Mouse (Mus musculus): ENCODE results near the gene Dgcr8. TPM values are rescaled to one million over a fixed set of nuclear protein-coding genes. Genes with fewer than 3 reads are reported as not detected.

The Dgcr8 gene
- polyA plus RNA-seq, 1 experiment, result 70.0 TPM

DNA sequence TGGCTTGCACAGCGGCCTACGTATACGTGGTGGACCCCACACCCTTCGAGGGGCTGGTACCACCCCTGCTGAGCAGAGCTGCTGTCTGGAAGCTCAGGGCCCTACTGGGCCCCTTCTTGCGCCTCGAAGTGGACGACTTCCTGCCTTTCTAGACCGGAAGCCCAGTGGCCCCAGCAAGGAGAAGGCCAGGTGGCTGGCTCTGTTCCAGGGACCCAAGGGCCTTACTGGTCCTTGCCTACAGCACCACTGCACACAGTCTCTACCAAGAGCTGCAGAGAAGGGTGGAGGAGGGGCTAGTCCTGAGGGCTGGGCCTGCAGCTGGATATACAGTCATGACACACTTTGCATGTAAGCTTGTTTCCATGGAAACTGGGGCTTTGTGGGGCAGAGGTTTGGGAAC is 69.0 kb downstream of the Dgcr8 start:
- TF ChIP-seq CTCF (IDR thresholded peaks at IDR 0.05; ENCODE audit: borderline replicate concordance, control insufficient read depth, extremely low read depth, insufficient read depth, low read length, poor library complexity) (no peak), POLR2A (IDR thresholded peaks at IDR 0.05; ENCODE audit: control insufficient read depth, extremely low read depth, insufficient read depth, low read length, poor library complexity) (no peak)
- DNase-seq, result peak; percentile 42
- Histone ChIP-seq H3K27ac (ENCODE audit: control insufficient read depth, insufficient read depth, low read length) (peak overlapping the region; percentile 4; the same call in 1 of the 2 replicates), H3K27me3 (ENCODE audit: control insufficient read depth, insufficient read depth, low read length) (no peaks in the 10 kb centered on the region), H3K36me3 (ENCODE audit: control insufficient read depth, insufficient read depth, low read length) (peaks cover 24% of the 10 kb centered on the region), H3K4me1 (replicated peaks; ENCODE audit: control insufficient read depth, insufficient read depth, low read length) (peaks cover 28% of the 10 kb centered on the region), H3K4me3 (ENCODE audit: control insufficient read depth, insufficient read depth, low read length) (no peak overlapping the region)
- 17% methylated on average over 8 of the region's 8 CpGs for WGBS

DNA sequence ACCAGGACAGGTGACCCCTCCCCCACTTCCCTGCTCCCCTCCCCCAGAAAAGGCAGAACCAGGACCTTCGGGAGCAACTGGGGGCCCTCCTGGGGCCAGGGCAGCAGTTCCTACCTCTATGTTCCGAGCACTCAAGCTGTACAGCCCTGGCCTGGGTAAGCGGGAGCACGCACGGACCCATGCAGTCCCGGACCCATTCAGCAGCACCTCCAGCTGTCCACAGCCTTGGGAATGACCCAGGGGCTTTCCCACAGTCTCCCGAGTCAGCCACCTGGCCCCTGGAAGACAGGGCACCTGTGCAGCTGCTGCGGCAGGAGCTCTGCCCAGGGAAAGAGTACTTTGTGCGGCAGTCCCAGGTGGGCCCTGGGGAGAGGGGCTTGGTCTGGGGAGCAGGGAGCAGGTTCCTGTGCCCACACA is 70.5 kb downstream of the Dgcr8 start:
- no peak overlapping the region for H3K27ac ChIP-seq (ENCODE audit: control insufficient read depth, insufficient read depth, low read length)
- no peak overlapping the region for H3K4me3 ChIP-seq (ENCODE audit: control insufficient read depth, insufficient read depth, low read length)
- peaks cover 9% of the 10 kb centered on the region; the same call in 1 of the 2 replicates for H3K36me3 ChIP-seq (ENCODE audit: control insufficient read depth, insufficient read depth, low read length)
- H3K27me3 ChIP-seq (ENCODE audit: control insufficient read depth, insufficient read depth, low read length), result no peaks in the 10 kb centered on the region
- TF ChIP-seq CTCF (IDR thresholded peaks at IDR 0.05; ENCODE audit: borderline replicate concordance, control insufficient read depth, extremely low read depth, insufficient read depth, low read length, poor library complexity), result no peak
- TF ChIP-seq POLR2A (IDR thresholded peaks at IDR 0.05; ENCODE audit: control insufficient read depth, extremely low read depth, insufficient read depth, low read length, poor library complexity), result no peak
- peaks cover 28% of the 10 kb centered on the region for H3K4me1 ChIP-seq (replicated peaks; ENCODE audit: control insufficient read depth, insufficient read depth, low read length)
- 84% methylated on average over 9 of the region's 9 CpGs for WGBS
- no peak for DNase-seq

DNA sequence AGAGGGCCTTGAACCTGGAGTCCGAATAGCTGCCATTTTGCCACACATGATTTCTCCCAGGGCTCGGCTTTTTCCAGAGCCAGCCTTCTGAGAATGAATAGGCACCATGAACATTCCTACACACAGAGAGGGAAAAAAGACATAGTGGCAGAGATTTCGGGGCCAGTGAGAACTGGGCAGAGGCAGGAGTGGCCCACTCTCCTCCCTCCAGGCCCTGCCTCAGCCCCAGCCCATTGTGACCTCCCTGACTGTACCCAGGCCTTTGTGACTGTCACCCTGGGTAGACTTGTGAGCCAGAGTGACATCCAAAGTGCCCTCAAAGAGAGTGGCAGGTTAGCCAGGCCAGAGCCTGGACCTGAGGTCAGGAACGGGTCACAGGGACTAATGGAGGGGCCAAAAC is 71.5 kb downstream of the Dgcr8 start, which contains the start of gene Ccdc188:
Ccdc188 (plus strand) TSS at position 301 of the 400 bp plus-strand sequence.
- no peaks in the 10 kb centered on the region for H3K27me3 ChIP-seq (ENCODE audit: control insufficient read depth, insufficient read depth, low read length)
- peaks cover 28% of the 10 kb centered on the region for H3K4me1 ChIP-seq (replicated peaks; ENCODE audit: control insufficient read depth, insufficient read depth, low read length)
- 98% methylated on average over 4 of the region's 4 CpGs for WGBS
- no peak within 1 kb of the TSS for H3K4me3 ChIP-seq (ENCODE audit: control insufficient read depth, insufficient read depth, low read length)
- DNase-seq, result no peak
- peaks cover 1% of the 10 kb centered on the region; the same call in 1 of the 2 replicates for H3K36me3 ChIP-seq (ENCODE audit: control insufficient read depth, insufficient read depth, low read length)
- no peak for TF ChIP-seq POLR2A (IDR thresholded peaks at IDR 0.05; ENCODE audit: control insufficient read depth, extremely low read depth, insufficient read depth, low read length, poor library complexity)
- TF ChIP-seq CTCF (IDR thresholded peaks at IDR 0.05; ENCODE audit: borderline replicate concordance, control insufficient read depth, extremely low read depth, insufficient read depth, low read length, poor library complexity), result no peak
- no peak within 1 kb of the TSS for H3K27ac ChIP-seq (ENCODE audit: control insufficient read depth, insufficient read depth, low read length)

DNA sequence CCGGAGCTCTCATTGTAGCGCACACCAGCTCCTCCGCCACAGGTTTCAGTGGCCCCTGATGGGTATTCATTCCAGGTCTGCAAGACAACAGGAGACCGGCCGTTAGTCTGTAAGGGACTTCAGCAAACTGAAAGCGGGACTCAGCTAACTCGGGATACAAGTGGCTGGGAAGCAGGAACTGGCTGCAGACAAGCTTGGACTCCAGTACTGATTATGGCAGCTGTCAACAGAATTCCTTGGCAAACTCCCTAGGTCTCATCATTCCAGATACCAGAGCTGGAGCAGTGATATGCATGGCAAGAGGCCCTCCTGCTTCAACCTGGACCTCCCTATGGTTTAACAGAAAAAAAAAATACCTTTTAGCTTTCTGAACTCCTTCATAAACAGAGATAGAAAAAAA is 74.2 kb downstream of the Dgcr8 start:
- Histone ChIP-seq H3K4me1 (replicated peaks; ENCODE audit: control insufficient read depth, insufficient read depth, low read length) (peaks cover 12% of the 10 kb centered on the region), H3K27me3 (ENCODE audit: control insufficient read depth, insufficient read depth, low read length) (no peaks in the 10 kb centered on the region), H3K27ac (ENCODE audit: control insufficient read depth, insufficient read depth, low read length) (no peak overlapping the region), H3K36me3 (ENCODE audit: control insufficient read depth, insufficient read depth, low read length) (no peaks in the 10 kb centered on the region), H3K4me3 (ENCODE audit: control insufficient read depth, insufficient read depth, low read length) (no peak overlapping the region)
- no peak for DNase-seq
- WGBS, result 95% methylated on average over 7 of the region's 7 CpGs
- no peak for TF ChIP-seq CTCF (IDR thresholded peaks at IDR 0.05; ENCODE audit: borderline replicate concordance, control insufficient read depth, extremely low read depth, insufficient read depth, low read length, poor library complexity)
- TF ChIP-seq POLR2A (IDR thresholded peaks at IDR 0.05; ENCODE audit: control insufficient read depth, extremely low read depth, insufficient read depth, low read length, poor library complexity), result no peak

DNA sequence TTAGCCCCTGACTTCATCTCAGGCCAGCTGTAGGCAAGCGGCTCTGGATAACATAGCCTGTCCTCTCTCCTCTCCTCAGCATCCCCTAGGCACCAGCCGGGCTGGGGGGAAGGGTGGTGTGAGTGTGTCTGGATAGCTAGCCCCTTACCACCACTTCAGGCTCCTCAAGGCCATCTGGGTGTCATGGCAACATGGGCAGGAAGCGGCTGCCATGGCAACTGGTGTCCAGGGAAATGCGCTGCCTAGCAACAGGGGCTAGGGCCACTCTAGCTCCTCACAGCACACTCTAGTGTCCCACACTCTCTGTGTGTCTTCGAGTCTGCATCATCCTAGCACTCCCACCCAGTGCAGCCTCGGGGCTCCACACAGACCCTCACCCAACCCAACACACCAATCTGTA is 75.4 kb downstream of the Dgcr8 start:
- H3K27ac ChIP-seq (ENCODE audit: control insufficient read depth, insufficient read depth, low read length), result no peak overlapping the region
- peaks cover 3% of the 10 kb centered on the region for H3K4me1 ChIP-seq (replicated peaks; ENCODE audit: control insufficient read depth, insufficient read depth, low read length)
- TF ChIP-seq CTCF (IDR thresholded peaks at IDR 0.05; ENCODE audit: borderline replicate concordance, control insufficient read depth, extremely low read depth, insufficient read depth, low read length, poor library complexity) (no peak), POLR2A (IDR thresholded peaks at IDR 0.05; ENCODE audit: control insufficient read depth, extremely low read depth, insufficient read depth, low read length, poor library complexity) (no peak)
- no peak overlapping the region for H3K4me3 ChIP-seq (ENCODE audit: control insufficient read depth, insufficient read depth, low read length)
- no peaks in the 10 kb centered on the region for H3K27me3 ChIP-seq (ENCODE audit: control insufficient read depth, insufficient read depth, low read length)
- H3K36me3 ChIP-seq (ENCODE audit: control insufficient read depth, insufficient read depth, low read length), result no peaks in the 10 kb centered on the region
- DNase-seq, result no peak
- 79% methylated on average over 6 of the region's 6 CpGs for WGBS

DNA sequence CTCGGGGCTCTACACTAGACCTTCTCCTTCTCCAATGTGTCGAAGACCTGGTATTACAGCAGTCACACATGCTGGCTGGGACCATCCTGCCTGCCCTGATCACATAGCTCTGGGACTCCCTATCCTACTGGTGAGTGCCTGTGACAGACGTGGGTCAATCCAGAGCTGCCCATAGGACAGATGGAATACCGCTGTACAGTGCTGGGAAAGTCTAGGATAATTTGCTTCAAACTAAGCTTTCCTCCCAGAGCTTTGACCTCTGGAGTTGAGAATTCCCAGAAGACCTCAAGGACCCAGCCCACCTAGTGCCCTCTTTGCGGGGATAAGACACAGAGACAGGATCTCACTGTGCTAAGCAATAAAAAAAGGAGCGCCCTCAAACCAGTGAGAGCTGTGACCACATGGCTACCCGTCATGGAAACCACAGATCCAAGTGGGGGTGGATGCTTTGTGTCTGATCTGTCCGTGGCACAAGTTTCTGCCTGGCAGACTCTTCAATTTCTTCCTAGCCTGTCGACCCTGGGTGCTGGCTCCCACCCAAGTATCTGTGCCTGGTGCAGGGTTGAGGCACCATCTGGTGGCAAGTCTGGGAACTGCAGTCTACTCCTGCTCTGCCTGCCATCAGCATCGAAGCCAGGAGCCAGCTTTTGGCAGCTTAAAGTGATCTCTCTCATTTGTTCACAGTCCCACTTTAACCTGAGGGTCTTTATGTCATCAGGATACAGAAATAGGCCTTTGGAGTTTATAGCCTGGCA is 77.5 kb downstream of the Dgcr8 start:
- WGBS, result 37% methylated on average over 10 of the region's 10 CpGs
- peak; percentile 84 for DNase-seq
- no peaks in the 10 kb centered on the region for H3K4me1 ChIP-seq (replicated peaks; ENCODE audit: control insufficient read depth, insufficient read depth, low read length)
- no peak overlapping the region for H3K4me3 ChIP-seq (ENCODE audit: control insufficient read depth, insufficient read depth, low read length)
- no peaks in the 10 kb centered on the region for H3K27me3 ChIP-seq (ENCODE audit: control insufficient read depth, insufficient read depth, low read length)
- no peaks in the 10 kb centered on the region for H3K36me3 ChIP-seq (ENCODE audit: control insufficient read depth, insufficient read depth, low read length)
- TF ChIP-seq POLR2A (IDR thresholded peaks at IDR 0.05; ENCODE audit: control insufficient read depth, extremely low read depth, insufficient read depth, low read length, poor library complexity) (no peak), CTCF (IDR thresholded peaks at IDR 0.05; ENCODE audit: borderline replicate concordance, control insufficient read depth, extremely low read depth, insufficient read depth, low read length, poor library complexity) (peak; percentile 90)
- H3K27ac ChIP-seq (ENCODE audit: control insufficient read depth, insufficient read depth, low read length), result no peak overlapping the region
